Mouse (Mus musculus) CH12.LX (cell line): ENCODE data around the gene Spg11. TPM values are rescaled to one million over a fixed set of nuclear protein-coding genes. Genes with fewer than 3 reads are reported as not detected.
"Not testable (repeated sequence)": the region's sequence is repeated elsewhere in the genome, so short reads cannot be mapped to it uniquely, and the experiment has no call there.

Experiments
- DNase-seq: peaks from one replicate; pipeline ENCODE4 v3.0.0-alpha.2; 2013; ENCODE audit errors: extremely low read depth
- H3K27ac ChIP-seq: 2 replicates; pipeline ENCODE4 v1.5.1; 2012; ENCODE audit warnings: low read depth, mild to moderate bottlenecking, control low read depth, moderate library complexity; ENCODE audit not compliant: insufficient read depth
- H3K27me3 ChIP-seq: replicated peaks from 2 replicates; pipeline ENCODE3; 2012; ENCODE audit warnings: inconsistent platforms
- H3K36me3 ChIP-seq, 2 experiments: replicated peaks in 1 of 2; 2 replicates each; pipeline versions ENCODE3 to v1.6.1; 2012; ENCODE audit warnings: inconsistent platforms in 1 of 2, low read length in 1 of 2, mild to moderate bottlenecking in 1 of 2, mixed read lengths in 1 of 2, moderate library complexity in 1 of 2; ENCODE audit not compliant: control insufficient read depth in 1 of 2, insufficient read depth in 1 of 2
- H3K4me1 ChIP-seq, 2 experiments: 2 replicates each; pipeline ENCODE4 v1.6.1; 2012; ENCODE audit warnings: inconsistent platforms in 1 of 2, moderate library complexity in 1 of 2; ENCODE audit not compliant: insufficient read depth in 2 of 2, control insufficient read depth in 1 of 2
- H3K4me2 ChIP-seq: 2 replicates; pipeline ENCODE4 v1.6.1; 2012; ENCODE audit warnings: low read depth, mild to moderate bottlenecking, control low read depth; ENCODE audit not compliant: poor library complexity, insufficient read depth, severe bottlenecking
- H3K4me3 ChIP-seq, 3 experiments: fragments of 150-350 bp in 1 of 3; sonication (generic) in 1 of 3; replicated peaks in 1 of 3; 2 replicates each; pipeline versions ENCODE3 to v1.5.1; 2011 to 2012; ENCODE audit warnings: low read depth in 2 of 3, low read length in 2 of 3, mild to moderate bottlenecking in 2 of 3, moderate library complexity in 2 of 3, control low read depth in 1 of 3, improper control_type of control experiment in 1 of 3, inconsistent platforms in 1 of 3, mixed read lengths in 1 of 3; ENCODE audit not compliant: poor library complexity in 1 of 3
- H3K79me2 ChIP-seq: replicated peaks from 2 replicates; pipeline ENCODE4 v1.6.1; 2012; ENCODE audit warnings: mild to moderate bottlenecking, moderate library complexity; ENCODE audit not compliant: control insufficient read depth, poor library complexity, insufficient read depth, severe bottlenecking; ENCODE audit errors: extremely low read depth
- H3K9ac ChIP-seq: 2 replicates; pipeline ENCODE4 v1.6.1; 2012; ENCODE audit warnings: low read depth, mild to moderate bottlenecking, control low read depth, moderate library complexity; ENCODE audit not compliant: insufficient read depth
- H3K9me3 ChIP-seq: replicated peaks from 2 replicates; pipeline ENCODE3; 2012; ENCODE audit warnings: low read length, inconsistent platforms, mixed read lengths
- CHD1 ChIP-seq: IDR thresholded peaks from 2 replicates; pipeline ENCODE4 v1.6.1; 2012; ENCODE audit warnings: low read depth, low read length, improper control_type of control experiment, inconsistent platforms
- CTCF ChIP-seq, 2 experiments: IDR thresholded peaks in 1 of 2; conservative IDR thresholded peaks in 1 of 2; 2 replicates each; pipeline ENCODE4 v1.5.1; 2011 to 2012; ENCODE audit warnings: low read depth in 2 of 2, low read length in 2 of 2, improper control_type of control experiment in 1 of 2, inconsistent platforms in 1 of 2, mild to moderate bottlenecking in 1 of 2, moderate library complexity in 1 of 2
- E2F4 ChIP-seq: IDR thresholded peaks from 2 replicates; pipeline ENCODE4 v1.6.1; 2011; ENCODE audit warnings: low read depth, low read length, improper control_type of control experiment; ENCODE audit not compliant: insufficient replicate concordance
- ELF1 ChIP-seq: IDR thresholded peaks from 2 replicates; pipeline ENCODE4 v1.6.1; 2014; ENCODE audit warnings: low read depth, mild to moderate bottlenecking, inconsistent platforms, low read length, improper control_type of control experiment
- EP300 ChIP-seq: IDR thresholded peaks from 2 replicates; pipeline ENCODE4 v1.6.1; 2011; ENCODE audit warnings: low read length, improper control_type of control experiment
- HCFC1 ChIP-seq: IDR thresholded peaks from 2 replicates; pipeline ENCODE4 v1.6.1; 2012; ENCODE audit warnings: low read depth, mild to moderate bottlenecking, inconsistent platforms, low read length, improper control_type of control experiment
- IRF4 ChIP-seq: IDR thresholded peaks from 2 replicates; pipeline ENCODE4 v1.6.1; 2014; ENCODE audit warnings: low read depth, mild to moderate bottlenecking, inconsistent platforms, low read length, improper control_type of control experiment
- KAT2A ChIP-seq: IDR thresholded peaks from 2 replicates; pipeline ENCODE4 v1.6.1; 2012; ENCODE audit warnings: low read length, improper control_type of control experiment, inconsistent platforms; ENCODE audit not compliant: insufficient replicate concordance
- MAFK ChIP-seq: IDR thresholded peaks from 2 replicates; pipeline ENCODE4 v1.6.1; 2011; ENCODE audit warnings: low read length, improper control_type of control experiment; ENCODE audit not compliant: insufficient replicate concordance
- MAZ ChIP-seq: IDR thresholded peaks from 2 replicates; pipeline ENCODE4 v1.6.1; 2012; ENCODE audit warnings: low read depth, mild to moderate bottlenecking, inconsistent platforms, low read length, improper control_type of control experiment, moderate library complexity
- MEF2A ChIP-seq: IDR thresholded peaks from 2 replicates; pipeline ENCODE4 v1.6.1; 2014; ENCODE audit warnings: low read depth, mild to moderate bottlenecking, inconsistent platforms, low read length, improper control_type of control experiment, borderline replicate concordance
- MXI1 ChIP-seq: IDR thresholded peaks from 2 replicates; pipeline ENCODE4 v1.6.1; 2011; ENCODE audit warnings: mild to moderate bottlenecking, low read depth, low read length, improper control_type of control experiment
- RCOR1 ChIP-seq: conservative IDR thresholded peaks from 2 replicates; pipeline ENCODE4 v1.6.1; 2012; ENCODE audit warnings: low read depth, mild to moderate bottlenecking, inconsistent platforms, low read length, improper control_type of control experiment
- SIN3A ChIP-seq: IDR thresholded peaks from 2 replicates; pipeline ENCODE4 v1.6.1; 2012; ENCODE audit warnings: low read length, improper control_type of control experiment, inconsistent platforms
- SMC3 ChIP-seq: IDR thresholded peaks from 2 replicates; pipeline ENCODE4 v1.6.1; 2011; ENCODE audit warnings: low read depth, low read length, improper control_type of control experiment
- TCF12 ChIP-seq: IDR thresholded peaks from 2 replicates; pipeline ENCODE4 v1.6.1; 2014; ENCODE audit warnings: low read depth, mild to moderate bottlenecking, inconsistent platforms, low read length, improper control_type of control experiment
- ZC3H11A ChIP-seq: IDR thresholded peaks from 2 replicates; pipeline ENCODE4 v1.6.1; 2012; ENCODE audit warnings: low read depth, mild to moderate bottlenecking, inconsistent platforms, low read length, improper control_type of control experiment
- ZKSCAN1 ChIP-seq: IDR thresholded peaks from 2 replicates; pipeline ENCODE4 v1.6.1; 2012; ENCODE audit warnings: low read depth, inconsistent platforms, low read length, improper control_type of control experiment, borderline replicate concordance
- ZMIZ1 ChIP-seq: IDR thresholded peaks from 2 replicates; pipeline ENCODE4 v1.6.1; 2012; ENCODE audit warnings: low read depth, mild to moderate bottlenecking, inconsistent platforms, low read length, improper control_type of control experiment
- ZNF384 ChIP-seq: IDR thresholded peaks from 2 replicates; pipeline ENCODE4 v1.6.1; 2012; ENCODE audit warnings: low read depth, low read length, improper control_type of control experiment, inconsistent platforms
- dilution Hi-C: fragments of 300-500 bp; cut with MboI; formaldehyde crosslinking; loops from 2 replicates; pipeline ENCODE4 v1.14.3; 2020; ENCODE audit warnings: low sequenced_read_pairs; ENCODE audit not compliant: extremely low pct_unique_long_range_greater_than_20kb, extremely low pct_ligation_motif_present
- in situ Hi-C: fragments of 300-500 bp; cut with MboI; formaldehyde crosslinking; loops from 3 replicates; pipeline ENCODE4 v1.14.3; 2019; ENCODE audit warnings: low sequenced_read_pairs, low pct_ligation_motif_present, low pct_unique_long_range_greater_than_20kb, mixed read lengths
- polyA plus RNA-seq: library from polyadenylated mRNA; unstranded; fragments of >175 nt; gene quantifications from 2 replicates; pipeline ENCODE4 v1.2.1, GENCODE M21; 2012; ENCODE audit warnings: low read depth; ENCODE audit not compliant: insufficient read length
- total RNA-seq, 2 experiments: library from RNA; depleted of rRNA; stranded (reverse); fragments of 300-350 nt in 1 of 2; fragments of >200 nt in 1 of 2; gene quantifications; 2 replicates each; pipeline ENCODE4 v1.2.3; 2012 to 2014

The Spg11 gene
- total and polyA plus RNA-seq, 3 experiments, result 7.5 to 11.4 (median 10.7) TPM

DNA sequence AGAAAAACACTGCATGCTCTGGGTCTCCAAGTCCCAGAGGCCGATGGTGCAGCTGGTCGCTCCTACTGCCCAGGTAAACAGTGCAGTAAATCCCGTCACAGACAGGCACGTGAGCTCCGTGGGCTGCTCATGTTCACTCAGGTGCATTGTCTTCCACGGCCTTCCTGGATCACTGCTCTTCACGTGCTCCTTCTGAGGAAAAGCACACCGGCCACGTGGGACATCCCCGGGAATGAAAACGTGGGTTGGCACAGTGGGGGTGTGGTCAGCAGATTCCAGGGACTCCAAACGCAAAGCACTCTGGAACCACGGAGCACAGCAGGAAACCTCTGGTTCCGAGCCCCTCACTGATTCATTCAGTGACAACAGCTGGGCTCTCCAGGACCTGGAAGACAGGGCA lies 10.1 kb downstream of the Spg11 start:
- H3K4me3 ChIP-seq, result no peak overlapping the region
- in situ Hi-C loops (no loop called here), dilution Hi-C loops (no loop called here)
- peaks cover 29 to 66% of the 10 kb centered on the region in 2 experiments for H3K36me3 ChIP-seq
- H3K27me3 ChIP-seq, result no peaks in the 10 kb centered on the region
- no peak overlapping the region for H3K4me2 ChIP-seq
- H3K27ac ChIP-seq, result no peak overlapping the region
- H3K9ac ChIP-seq, result no peak overlapping the region
- H3K4me1 ChIP-seq, result peaks cover 0 to 21% of the 10 kb centered on the region in 2 experiments; a peak in 2 of 4 replicates
- H3K79me2 ChIP-seq, result no peaks in the 10 kb centered on the region
- DNase-seq, result no peak
- no peak for TF ChIP-seq MAFK
- TF ChIP-seq MEF2A, result no peak
- no peak for TF ChIP-seq RCOR1
- no peak for TF ChIP-seq MXI1
- TF ChIP-seq ZMIZ1, result no peak
- TF ChIP-seq ZNF384, result no peak
- TF ChIP-seq SIN3A, result no peak
- no peak for TF ChIP-seq E2F4
- no peak for TF ChIP-seq TCF12
- no peak for TF ChIP-seq SMC3
- no peak for TF ChIP-seq HCFC1
- TF ChIP-seq ZC3H11A, result no peak
- TF ChIP-seq CHD1, result no peak
- TF ChIP-seq EP300, result no peak
- no peak for TF ChIP-seq ELF1
- no peak for TF ChIP-seq MAZ
- no peak for TF ChIP-seq IRF4
- no peak for TF ChIP-seq ZKSCAN1
- no peak for TF ChIP-seq KAT2A
- H3K9me3 ChIP-seq, result peaks cover 4% of the 10 kb centered on the region

DNA sequence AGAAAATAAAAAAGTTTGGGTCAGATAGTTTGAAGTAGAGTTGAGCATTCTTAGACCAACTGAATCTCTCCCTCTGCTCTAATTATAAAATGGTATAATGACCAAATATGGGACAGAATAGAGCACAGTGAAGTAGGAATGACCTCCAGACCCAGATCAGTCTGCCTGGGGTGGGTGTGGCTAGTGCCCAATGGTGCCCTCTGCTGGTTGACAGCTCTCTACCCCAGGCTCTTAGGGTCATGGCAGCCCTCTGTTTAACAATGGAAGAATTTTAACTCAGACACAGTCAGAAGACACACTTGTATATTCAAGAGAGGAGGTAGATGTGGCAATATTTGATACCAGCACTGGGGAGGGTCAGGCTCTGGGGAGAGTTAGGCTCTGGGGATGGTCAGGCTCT lies 16.1 kb downstream of the Spg11 start:
- TF ChIP-seq CTCF (conservative IDR thresholded peaks at IDR 0.05 in 1 of 2, IDR thresholded peaks at IDR 0.05 in 1 of 2; ENCODE audit: low read depth in 2 of 2, low read length in 2 of 2), result peak; percentile 34 to 65; a peak in 2 of 4 replicates
- TF ChIP-seq SMC3, result peak; percentile 23; the same call in 1 of the 2 replicates
- no peak for TF ChIP-seq SIN3A
- peak; percentile 47 for DNase-seq
- dilution Hi-C loops (no loop called here), in situ Hi-C loops (no loop called here)
- H3K9ac ChIP-seq, result no peak overlapping the region
- no peaks in the 10 kb centered on the region for H3K4me1 ChIP-seq
- no peak overlapping the region for H3K27ac ChIP-seq
- H3K27me3 ChIP-seq, result no peaks in the 10 kb centered on the region
- peaks cover 34 to 82% of the 10 kb centered on the region in 2 experiments for H3K36me3 ChIP-seq
- no peaks in the 10 kb centered on the region for H3K79me2 ChIP-seq
- H3K4me3 ChIP-seq, result no peak overlapping the region
- no peak overlapping the region for H3K4me2 ChIP-seq
- H3K9me3 ChIP-seq, result peaks cover 4% of the 10 kb centered on the region

GRCm38 (mm10) chr2:122097686-122098085 lies 20.5 kb downstream of the Spg11 start:
- H3K27me3 ChIP-seq, in situ Hi-C loops, dilution Hi-C loops, H3K27ac ChIP-seq, DNase-seq, H3K4me2 ChIP-seq, H3K9me3 ChIP-seq, H3K79me2 ChIP-seq, H3K9ac ChIP-seq, H3K4me1 ChIP-seq, H3K4me3 ChIP-seq: not testable (repeated sequence)
- peaks cover 55 to 93% of the 10 kb centered on the region in 2 experiments for H3K36me3 ChIP-seq
